Mouse (Mus musculus) liver, embryonic 15.5 days (tissue): ENCODE measurements around the gene Nol10. TPM values are rescaled to one million over a fixed set of nuclear protein-coding genes. Genes with fewer than 3 reads are reported as not detected.

Experiments used
- ATAC-seq: fragments of 200-750 bp; cut with Nextera tagmentation; 2 replicates; pipeline ENCODE4 v1.8.0; 2017; ENCODE audit warnings: moderate number of reproducible peaks, mild to moderate bottlenecking, moderate library complexity; ENCODE audit not compliant: insufficient read depth
- H3K27ac ChIP-seq: fragments of 300-500 bp; sonication (generic); replicated peaks from 2 replicates; pipeline ENCODE4 v1.5.1; 2015; ENCODE audit warnings: mild to moderate bottlenecking, inconsistent platforms
- H3K27me3 ChIP-seq: fragments of 300-500 bp; sonication (generic); 2 replicates; pipeline ENCODE4 v1.6.1; 2015; ENCODE audit warnings: mild to moderate bottlenecking, inconsistent platforms
- H3K36me3 ChIP-seq: fragments of 300-500 bp; sonication (generic); replicated peaks from 2 replicates; pipeline ENCODE4 v1.6.1; 2015; ENCODE audit warnings: moderate library complexity, mild to moderate bottlenecking, inconsistent platforms
- H3K4me1 ChIP-seq: fragments of 300-500 bp; sonication (generic); replicated peaks from 2 replicates; pipeline ENCODE4 v1.6.1; 2015; ENCODE audit warnings: inconsistent platforms
- H3K4me2 ChIP-seq: fragments of 300-500 bp; sonication (generic); 2 replicates; pipeline ENCODE4 v1.6.1; 2015; ENCODE audit warnings: moderate library complexity, mild to moderate bottlenecking, inconsistent platforms
- H3K4me3 ChIP-seq: fragments of 300-500 bp; sonication (generic); replicated peaks from 2 replicates; pipeline ENCODE4 v1.5.1; 2015; ENCODE audit warnings: mild to moderate bottlenecking, inconsistent platforms
- H3K9ac ChIP-seq: fragments of 300-500 bp; sonication (generic); 2 replicates; pipeline ENCODE4 v1.6.1; 2015; ENCODE audit warnings: moderate library complexity, mild to moderate bottlenecking, inconsistent platforms
- H3K9me3 ChIP-seq: fragments of 300-500 bp; sonication (generic); replicated peaks from 2 replicates; pipeline ENCODE4 v1.6.1; 2016; ENCODE audit warnings: inconsistent platforms
- WGBS: fragments of 180-500 bp; shearing (Covaris S2); methylation state at CpG from one replicate; pipeline ENCODE4 v1.1.7; 2015; ENCODE audit warnings: mixed read lengths; ENCODE audit not compliant: insufficient replicate concordance; 5-methylcytosine and 5-hydroxymethylcytosine counted together
- polyA plus RNA-seq: library from polyadenylated mRNA; unstranded; fragments of >200 nt; fragmentation: Nextera tagmentation; extraction: Ambion mirVana; gene quantifications from 2 replicates; pipeline ENCODE4 v1.2.1, GENCODE M21; 2015

The Nol10 gene
- polyA plus RNA-seq, 1 experiment from 2014 or later = 9.9 TPM

DNA sequence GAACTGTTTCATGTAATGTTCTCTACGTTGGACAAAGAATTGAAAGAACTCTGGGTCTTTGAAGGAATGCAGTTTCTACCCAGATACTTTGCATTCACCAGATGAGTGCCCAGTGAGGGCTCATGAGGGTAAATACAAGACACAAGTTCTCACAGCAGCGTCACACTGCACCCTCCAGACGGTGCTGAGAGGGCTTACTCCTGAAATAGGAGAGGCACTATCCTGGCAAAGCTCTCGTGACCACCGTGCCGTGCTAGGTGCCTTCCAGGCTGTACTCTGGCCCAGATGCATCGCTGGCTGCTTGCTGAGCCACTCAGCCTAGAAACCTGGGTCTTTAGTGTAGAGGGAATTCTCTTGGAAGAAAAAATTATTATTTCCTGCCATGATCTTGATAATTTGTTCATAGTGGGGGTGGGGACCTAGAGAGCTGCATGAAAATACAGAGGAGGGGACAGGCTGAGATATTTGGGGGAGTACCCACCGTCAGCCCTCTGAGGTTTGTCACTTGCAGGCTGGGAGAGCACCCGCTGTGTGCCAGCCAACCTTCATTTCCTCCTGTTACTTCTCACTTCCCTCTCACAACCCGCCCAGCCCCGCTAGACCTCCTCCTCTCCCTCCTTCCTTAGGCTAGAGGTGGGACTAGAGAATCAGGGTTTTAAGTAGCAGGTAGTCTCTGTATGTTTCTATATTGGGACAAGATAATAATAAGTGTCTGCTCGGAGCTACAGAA lies 63.7 kb downstream of the Nol10 start:
- Histone ChIP-seq H3K27ac (no peak overlapping the region), H3K9me3 (no peaks in the 10 kb centered on the region), H3K9ac (no peak overlapping the region), H3K27me3 (no peaks in the 10 kb centered on the region), H3K4me2 (no peak overlapping the region), H3K36me3 (peaks cover 26% of the 10 kb centered on the region), H3K4me3 (no peak overlapping the region), H3K4me1 (no peaks in the 10 kb centered on the region)
- ATAC-seq = no peak
- WGBS = 62% methylated on average over 12 of the region's 12 CpGs

DNA sequence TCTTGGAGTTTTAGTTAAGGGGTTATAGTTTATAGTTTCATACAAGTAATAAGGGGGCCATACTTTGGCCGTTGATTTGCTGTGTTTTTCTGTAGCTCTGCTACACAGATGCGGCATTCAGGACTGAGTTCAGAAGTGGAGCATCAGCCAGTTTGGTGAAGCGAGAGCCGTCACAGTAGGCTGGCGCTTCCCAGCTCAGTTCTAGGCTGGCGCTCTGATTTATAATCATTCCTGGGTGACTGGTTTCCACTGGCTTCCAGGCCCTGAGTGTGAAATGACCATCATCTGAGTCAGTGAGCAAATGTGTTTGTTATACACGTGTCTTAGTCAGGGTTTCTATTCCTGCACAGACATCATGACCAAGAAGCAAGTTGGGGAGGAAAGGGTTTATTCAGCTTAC lies 66.5 kb downstream of the Nol10 start:
- H3K9ac ChIP-seq = no peak overlapping the region
- no peaks in the 10 kb centered on the region for H3K9me3 ChIP-seq
- peaks cover 35% of the 10 kb centered on the region for H3K36me3 ChIP-seq
- no peak overlapping the region for H3K27ac ChIP-seq
- no peak for ATAC-seq
- no peaks in the 10 kb centered on the region for H3K4me1 ChIP-seq
- H3K4me2 ChIP-seq = no peak overlapping the region
- no peaks in the 10 kb centered on the region for H3K27me3 ChIP-seq
- H3K4me3 ChIP-seq = no peak overlapping the region
- WGBS = 88% methylated on average over 7 of the region's 7 CpGs

DNA sequence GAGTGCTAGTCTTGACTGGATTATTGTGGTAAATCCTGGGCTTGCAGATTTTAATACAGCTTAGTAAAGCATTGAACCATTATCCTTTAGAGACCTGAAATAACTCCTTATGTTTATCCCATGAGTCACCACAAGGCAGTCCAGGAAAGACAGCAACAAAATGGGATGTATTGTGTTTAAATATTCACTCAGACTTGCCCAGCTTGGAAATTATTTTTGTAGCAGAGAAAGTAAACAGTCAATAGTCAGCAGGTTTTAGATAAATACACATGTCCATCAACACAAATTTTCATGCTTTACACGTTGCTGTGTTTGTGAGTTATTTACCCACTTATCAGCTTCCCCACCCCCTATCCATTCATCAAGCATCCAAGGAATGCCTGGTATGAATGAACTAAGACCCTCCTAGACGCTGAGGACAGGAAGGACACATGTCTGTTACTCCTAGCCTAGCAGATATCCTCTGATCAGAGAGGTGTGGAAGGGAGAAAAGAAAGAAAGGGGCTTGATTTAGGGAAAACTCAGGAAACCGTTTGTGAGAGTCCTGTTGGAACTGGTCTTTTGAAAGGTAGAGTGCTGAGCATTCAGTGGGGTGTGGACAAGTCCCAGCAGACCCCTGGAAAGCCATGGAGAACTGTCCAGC lies 72.0 kb downstream of the Nol10 start:
- ATAC-seq = no peak
- H3K36me3 ChIP-seq = peaks cover 52% of the 10 kb centered on the region
- no peaks in the 10 kb centered on the region for H3K4me1 ChIP-seq
- H3K27me3 ChIP-seq = no peaks in the 10 kb centered on the region
- no peak overlapping the region for H3K4me3 ChIP-seq
- no peaks in the 10 kb centered on the region for H3K9me3 ChIP-seq
- no peak overlapping the region for H3K4me2 ChIP-seq
- H3K27ac ChIP-seq = no peak overlapping the region
- H3K9ac ChIP-seq = no peak overlapping the region
- 37% methylated on average over 3 of the region's 3 CpGs for WGBS

DNA sequence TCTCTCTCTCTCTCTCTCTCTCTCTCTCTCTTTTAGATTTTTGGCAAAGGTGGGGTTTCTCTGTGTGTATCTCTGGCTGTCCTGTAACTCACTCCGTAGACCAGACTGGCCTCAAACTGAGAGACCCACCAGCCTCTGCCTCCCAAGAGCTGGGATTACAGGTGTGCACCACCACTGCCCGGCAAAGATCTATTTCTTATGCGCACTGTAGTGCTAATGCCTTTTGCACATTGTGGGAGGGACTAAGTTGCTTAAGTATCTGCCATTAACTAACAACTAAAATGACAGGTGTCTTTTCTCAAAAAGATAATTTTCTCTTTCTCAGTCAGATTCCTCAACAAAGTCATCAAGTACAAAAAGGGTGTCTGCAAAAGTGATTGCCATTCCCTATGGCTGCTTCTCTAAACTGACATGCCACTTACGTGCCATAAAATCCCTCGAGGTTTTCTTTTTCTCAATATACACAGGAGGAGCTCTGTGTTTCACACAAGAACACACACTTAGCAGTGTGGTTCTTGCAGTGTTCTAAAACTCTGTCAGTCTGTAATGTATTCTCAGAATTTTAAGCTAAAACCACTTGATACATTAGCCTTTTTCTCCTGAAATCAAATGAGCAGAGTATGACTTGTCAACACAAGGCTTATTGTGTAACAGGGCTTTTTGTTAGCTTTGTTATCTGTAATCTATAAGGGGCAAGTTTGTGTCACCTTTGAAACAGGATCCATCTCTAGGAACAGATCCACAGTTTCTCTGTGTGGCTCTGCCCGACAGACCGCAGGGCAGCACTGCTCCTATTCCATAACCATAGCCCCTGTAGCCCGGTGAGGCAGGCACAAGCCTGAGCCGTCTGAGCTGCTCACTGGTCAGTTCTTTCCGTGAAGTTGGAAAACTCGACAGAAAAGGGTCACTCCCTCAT lies 77.3 kb downstream of the Nol10 start:
- peak; percentile 55; the same call in 1 of the 2 replicates for ATAC-seq
- Histone ChIP-seq H3K27me3 (no peaks in the 10 kb centered on the region), H3K4me2 (no peak overlapping the region), H3K36me3 (peaks cover 19% of the 10 kb centered on the region), H3K9ac (no peak overlapping the region), H3K27ac (peak overlapping the region; percentile 26; the same call in 1 of the 2 replicates), H3K4me1 (0 out of 2 replicates have a peak, but pooled peaks cover 5% of the 10 kb centered on the region), H3K9me3 (no peaks in the 10 kb centered on the region), H3K4me3 (no peak overlapping the region)
- WGBS = 70% methylated on average over 11 of the region's 11 CpGs

DNA sequence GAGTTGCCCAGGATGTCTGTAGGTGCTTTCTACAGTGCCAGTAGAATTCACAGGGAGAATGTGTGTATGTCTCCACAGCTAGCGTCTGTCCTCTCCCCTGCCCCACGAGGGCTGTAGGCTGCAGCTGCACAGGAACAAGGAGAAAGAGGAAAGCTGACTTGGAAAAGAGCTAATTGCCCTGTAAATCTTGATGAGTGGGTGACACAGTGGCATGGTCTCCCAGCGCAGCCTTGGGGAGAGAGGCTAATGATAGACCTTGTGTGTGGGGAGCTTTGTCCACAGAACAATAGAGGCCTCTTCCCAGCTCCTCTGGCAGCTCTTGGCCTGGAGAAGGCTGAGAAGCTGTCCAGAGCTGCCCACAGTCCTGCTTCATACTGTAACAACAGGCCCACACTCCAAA lies 78.5 kb downstream of the Nol10 start:
- H3K36me3 ChIP-seq = peaks cover 18% of the 10 kb centered on the region
- no peak overlapping the region for H3K4me3 ChIP-seq
- H3K9ac ChIP-seq = no peak overlapping the region
- no peak overlapping the region for H3K4me2 ChIP-seq
- no peaks in the 10 kb centered on the region for H3K27me3 ChIP-seq
- H3K4me1 ChIP-seq = 0 out of 2 replicates have a peak, but pooled peaks cover 5% of the 10 kb centered on the region
- 56% methylated on average over 3 of the region's 3 CpGs for WGBS
- no peaks in the 10 kb centered on the region for H3K9me3 ChIP-seq
- ATAC-seq = no peak
- no peak overlapping the region for H3K27ac ChIP-seq

DNA sequence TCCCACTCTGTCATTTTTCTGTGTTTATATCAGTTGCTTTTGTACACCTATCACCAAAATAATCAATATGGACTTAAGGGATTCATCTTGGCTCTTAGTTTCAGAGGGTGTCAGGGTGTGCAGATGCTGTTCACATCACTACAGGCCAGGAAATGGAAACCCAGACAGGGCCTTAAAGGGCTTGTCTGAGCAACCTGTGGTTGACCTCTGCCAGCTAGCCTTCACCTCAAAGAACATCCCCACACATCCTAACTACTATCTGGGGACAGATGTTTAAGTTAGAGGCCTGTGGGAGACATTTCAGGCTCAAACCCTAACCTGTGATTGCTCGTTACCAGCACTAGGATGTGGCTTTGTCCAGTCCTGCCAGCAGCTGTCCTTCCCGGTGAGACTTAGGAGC lies 82.3 kb downstream of the Nol10 start:
- 83% methylated on average over 2 of the region's 2 CpGs for WGBS
- Histone ChIP-seq H3K27ac (no peak overlapping the region), H3K36me3 (peaks cover 12% of the 10 kb centered on the region)

DNA sequence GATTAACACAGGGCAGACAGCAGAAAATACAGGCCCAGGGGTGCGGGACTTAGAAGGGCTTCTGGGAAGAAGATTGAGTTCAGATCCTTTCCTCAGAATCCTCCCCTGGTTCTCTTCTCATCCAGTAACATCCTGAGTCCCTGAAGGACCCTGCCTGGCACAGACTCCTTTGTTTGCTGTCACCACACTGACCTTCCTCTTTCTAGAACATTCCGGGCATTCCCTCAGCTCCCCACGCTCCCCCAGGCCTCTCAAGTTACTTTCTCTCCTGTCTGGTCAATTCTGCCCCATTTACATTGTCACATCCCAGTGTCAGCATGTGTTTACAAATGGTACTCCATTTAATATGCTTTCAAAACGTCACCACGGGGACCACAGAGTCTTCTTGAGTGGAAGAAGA lies 82.9 kb downstream of the Nol10 start:
- Histone ChIP-seq H3K27ac (no peak overlapping the region), H3K9ac (no peak overlapping the region), H3K27me3 (no peaks in the 10 kb centered on the region), H3K4me3 (no peak overlapping the region), H3K4me1 (0 out of 2 replicates have a peak, but pooled peaks cover 2% of the 10 kb centered on the region), H3K9me3 (no peaks in the 10 kb centered on the region), H3K4me2 (no peak overlapping the region), H3K36me3 (peaks cover 12% of the 10 kb centered on the region)
- ATAC-seq = no peak
- WGBS = 72% methylated on average over 5 of the region's 5 CpGs

More for the DNA sequence above, 82.3 kb downstream of the Nol10 start:
- no peaks in the 10 kb centered on the region for H3K9me3 ChIP-seq
- 0 out of 2 replicates have a peak, but pooled peaks cover 5% of the 10 kb centered on the region for H3K4me1 ChIP-seq
- H3K4me3 ChIP-seq = no peak overlapping the region
- no peak overlapping the region for H3K9ac ChIP-seq
- no peak for ATAC-seq
- H3K4me2 ChIP-seq = no peak overlapping the region
- H3K27me3 ChIP-seq = no peaks in the 10 kb centered on the region

DNA sequence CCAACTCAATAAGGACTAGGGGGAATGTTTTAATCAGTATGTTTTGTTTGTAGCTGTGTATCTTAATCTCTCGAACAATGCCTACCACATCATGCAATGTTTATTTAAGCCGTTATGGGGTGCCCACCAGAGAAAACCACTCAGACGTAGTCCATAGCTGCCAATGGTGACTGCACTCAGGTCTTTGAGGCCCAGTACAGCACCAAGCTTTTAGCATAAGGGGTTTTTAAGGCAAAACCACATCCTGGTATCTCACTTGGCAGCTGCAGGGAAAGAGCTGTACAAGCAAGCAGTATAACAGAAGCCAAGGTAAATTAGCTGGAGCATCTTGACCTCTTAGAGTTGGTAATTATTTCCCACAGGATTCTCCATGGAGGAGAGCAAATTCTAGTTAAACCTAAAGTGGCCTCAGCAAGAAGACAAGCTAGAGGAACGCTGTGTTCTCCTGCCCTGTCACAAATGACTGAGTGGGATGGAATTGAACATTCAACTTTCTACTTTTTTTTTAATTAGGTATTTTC lies 83.6 kb downstream of the Nol10 start:
- H3K4me1 ChIP-seq = no peaks in the 10 kb centered on the region
- H3K27ac ChIP-seq = no peak overlapping the region
- H3K4me2 ChIP-seq = no peak overlapping the region
- 70% methylated on average over 4 of the region's 4 CpGs for WGBS
- peaks cover 12% of the 10 kb centered on the region for H3K36me3 ChIP-seq
- no peak overlapping the region for H3K9ac ChIP-seq
- no peaks in the 10 kb centered on the region for H3K27me3 ChIP-seq
- no peak overlapping the region for H3K4me3 ChIP-seq
- no peaks in the 10 kb centered on the region for H3K9me3 ChIP-seq
- ATAC-seq = no peak

DNA sequence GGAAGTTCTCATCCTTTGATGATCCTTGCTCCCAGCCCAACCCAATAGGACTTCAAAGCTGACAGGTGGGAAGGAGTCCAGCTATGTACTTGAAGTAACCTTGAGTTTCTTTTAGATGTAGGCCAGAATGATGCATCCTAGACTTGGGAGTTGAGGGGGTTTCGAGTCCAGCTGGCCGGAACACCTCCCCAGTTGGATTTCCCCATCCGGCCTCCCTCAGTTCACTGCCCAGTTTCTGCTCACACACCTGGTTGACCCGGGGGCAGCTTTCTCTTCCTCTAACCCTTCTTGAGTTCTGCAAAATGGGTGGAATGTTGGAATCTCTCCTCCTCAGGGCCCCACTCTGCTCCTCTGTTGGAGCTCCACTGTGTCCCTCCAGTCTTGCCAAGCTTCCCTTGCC lies 85.5 kb downstream of the Nol10 start:
- no peaks in the 10 kb centered on the region for H3K9me3 ChIP-seq
- no peak overlapping the region for H3K4me3 ChIP-seq
- peaks cover 12% of the 10 kb centered on the region for H3K36me3 ChIP-seq
- H3K27ac ChIP-seq = no peak overlapping the region
- H3K27me3 ChIP-seq = no peaks in the 10 kb centered on the region
- ATAC-seq = no peak
- WGBS = 76% methylated on average over 4 of the region's 4 CpGs
- no peak overlapping the region for H3K9ac ChIP-seq
- H3K4me1 ChIP-seq = no peaks in the 10 kb centered on the region
- H3K4me2 ChIP-seq = no peak overlapping the region

DNA sequence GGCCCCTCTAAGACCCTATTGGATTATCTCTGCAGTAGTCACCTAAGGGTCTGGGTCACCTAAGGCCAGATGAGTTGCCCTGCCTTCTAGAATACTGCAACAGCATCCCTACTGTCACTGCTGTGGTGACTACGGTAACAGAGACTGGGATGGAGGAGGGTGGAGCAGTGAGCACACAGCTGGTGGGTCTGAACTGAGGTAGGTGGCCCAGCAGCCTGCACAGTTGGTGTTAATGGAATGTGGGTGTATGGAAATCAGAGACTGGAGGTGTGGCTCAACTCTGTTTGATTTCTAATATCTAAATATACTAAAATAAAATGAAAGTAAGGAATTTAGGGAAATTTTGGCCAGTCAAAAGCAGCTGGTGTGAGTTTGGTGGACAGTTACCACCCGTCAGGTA lies 88.2 kb downstream of the Nol10 start:
- Histone ChIP-seq H3K27ac (no peak overlapping the region), H3K4me2 (no peak overlapping the region), H3K4me3 (no peak overlapping the region), H3K9ac (no peak overlapping the region), H3K9me3 (no peaks in the 10 kb centered on the region), H3K27me3 (no peaks in the 10 kb centered on the region), H3K4me1 (peaks cover 2% of the 10 kb centered on the region; the same call in 1 of the 2 replicates), H3K36me3 (no peaks in the 10 kb centered on the region)
- ATAC-seq = no peak
- 71% methylated on average over 2 of the region's 2 CpGs for WGBS

DNA sequence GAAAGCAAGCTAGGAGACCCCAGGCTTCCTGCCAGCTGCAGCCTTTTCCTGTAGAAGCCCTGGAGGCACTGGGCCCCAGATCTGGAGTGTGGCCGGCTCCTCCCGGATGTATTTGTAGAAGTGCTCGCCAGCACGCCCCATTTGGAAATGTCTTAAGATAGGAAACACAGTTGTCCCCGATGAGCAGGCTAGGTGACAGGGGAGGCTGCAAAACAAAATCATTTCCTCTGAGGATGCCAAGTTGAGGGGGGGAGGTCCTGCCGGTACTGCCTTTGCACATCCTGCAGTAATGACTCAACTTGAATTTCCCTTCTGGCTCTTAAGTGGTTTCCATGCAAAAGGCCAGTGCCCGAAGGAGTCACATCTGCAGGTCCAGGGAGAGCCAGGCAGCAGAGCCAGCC lies 92.0 kb downstream of the Nol10 start:
- H3K4me3 ChIP-seq = no peak overlapping the region
- H3K4me2 ChIP-seq = no peak overlapping the region
- peak; percentile 27; the same call in 1 of the 2 replicates for ATAC-seq
- H3K4me1 ChIP-seq = peaks cover 2% of the 10 kb centered on the region; the same call in 1 of the 2 replicates
- no peaks in the 10 kb centered on the region for H3K36me3 ChIP-seq
- 25% methylated on average over 7 of the region's 7 CpGs for WGBS
- no peaks in the 10 kb centered on the region for H3K9me3 ChIP-seq
- H3K27ac ChIP-seq = no peak overlapping the region
- H3K27me3 ChIP-seq = no peaks in the 10 kb centered on the region
- H3K9ac ChIP-seq = no peak overlapping the region
